Mouse (Mus musculus) embryo, embryonic 11 days (tissue): ENCODE results near the gene Bhlhe41.
A peak's percentile ranks its signal among the peaks of the same experiment; 100 is the strongest.

Experiments
- DNase-seq: peaks from one replicate; pipeline ENCODE4 v3.0.0-alpha.2; 2015

Bhlhe41 gene

DNA sequence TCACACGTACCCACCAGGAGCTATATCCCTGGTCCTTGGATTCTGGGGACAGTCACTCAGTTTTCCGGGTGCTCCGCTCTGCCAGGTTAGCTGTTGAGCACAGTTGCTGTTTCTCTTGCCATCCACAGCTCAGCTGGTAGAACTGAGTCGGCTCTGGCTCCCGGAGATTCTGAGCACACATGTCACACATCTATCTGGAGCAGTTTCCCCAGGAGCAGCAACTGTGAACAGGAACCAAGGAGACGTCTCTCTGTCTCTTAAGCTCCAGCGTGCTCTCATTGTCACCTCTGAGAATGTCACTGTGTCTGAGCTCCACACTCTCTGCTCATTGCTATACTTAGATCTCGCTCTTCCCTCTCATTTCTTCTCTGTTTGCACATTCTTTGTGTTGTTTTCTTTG is 32.4 kb downstream of the Bhlhe41 start:
- no peak for DNase-seq

DNA sequence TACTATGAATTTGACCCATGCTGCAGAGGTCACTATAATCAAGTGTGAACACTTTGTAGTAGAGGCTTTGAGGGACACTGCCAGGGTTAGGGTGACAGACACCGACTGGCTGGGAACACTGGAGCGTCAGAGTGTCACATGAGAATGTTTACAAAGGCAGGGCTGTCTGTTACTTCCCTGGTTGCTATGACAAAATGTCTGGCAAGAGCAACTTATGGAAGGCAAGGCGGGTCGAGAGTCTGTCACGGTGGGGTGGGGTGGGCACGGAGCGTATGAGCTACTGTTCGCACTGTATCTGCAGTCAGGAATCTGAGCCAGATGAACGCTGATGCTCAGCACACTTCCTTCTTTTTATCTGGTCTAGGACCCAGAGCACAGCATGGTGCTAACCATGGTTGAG is 34.7 kb downstream of the Bhlhe41 start:
- no peak for DNase-seq

DNA sequence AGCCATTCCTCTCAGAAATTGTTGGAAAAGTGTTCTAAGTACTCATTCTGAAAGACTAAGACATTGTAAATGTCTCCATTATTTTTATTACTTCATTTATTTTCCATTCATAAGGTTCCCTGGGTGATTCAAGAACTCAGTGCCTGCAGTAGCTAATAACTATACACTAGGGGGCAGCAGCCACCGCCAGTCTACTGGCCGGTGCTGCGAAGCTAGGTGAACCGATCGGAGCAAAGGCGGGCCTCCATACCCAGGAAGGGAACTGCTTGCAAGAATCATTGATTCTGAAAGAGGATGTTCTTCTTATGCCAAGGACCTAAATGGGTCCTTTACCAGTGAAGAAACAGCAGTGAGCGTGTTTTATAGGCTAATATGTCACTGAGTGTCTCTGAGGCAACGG is 35.2 kb downstream of the Bhlhe41 start:
- DNase-seq, result peak; percentile 87

DNA sequence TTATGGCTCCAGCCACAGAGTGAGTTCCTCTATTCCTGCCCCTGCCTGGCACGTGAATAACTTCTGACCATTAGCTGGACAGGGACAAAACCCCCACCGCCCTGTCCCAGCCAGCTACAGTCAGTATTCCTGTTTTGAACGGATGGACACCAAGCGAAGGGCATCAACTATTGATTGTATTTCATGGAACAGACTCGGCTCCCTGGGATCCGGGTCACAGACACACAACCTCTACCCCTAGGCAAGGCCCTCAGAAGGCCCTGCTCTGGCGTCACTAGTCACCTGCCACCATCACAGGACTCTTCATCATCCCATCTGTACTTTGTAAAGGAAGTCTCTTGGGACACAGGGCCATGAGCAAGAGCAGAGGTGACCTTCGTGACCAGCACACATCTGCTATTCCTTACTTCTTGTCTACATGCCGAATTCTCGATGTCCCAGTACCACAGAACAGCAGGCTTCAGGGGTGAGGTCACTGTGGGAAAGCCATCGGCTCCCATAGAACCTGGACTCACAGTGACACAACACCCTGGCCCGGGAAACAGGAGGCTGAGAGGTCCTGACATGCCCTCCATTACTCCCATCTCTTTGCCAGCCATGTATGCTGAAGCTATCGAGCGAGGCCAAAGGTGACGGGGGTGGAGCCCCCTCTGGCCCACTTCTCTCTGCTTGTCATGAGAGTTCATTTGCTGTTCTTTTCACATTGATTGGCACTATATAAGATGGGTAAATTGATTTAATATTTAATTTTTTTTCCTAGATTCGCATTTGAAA is 36.1 kb downstream of the Bhlhe41 start:
- no peak for DNase-seq

DNA sequence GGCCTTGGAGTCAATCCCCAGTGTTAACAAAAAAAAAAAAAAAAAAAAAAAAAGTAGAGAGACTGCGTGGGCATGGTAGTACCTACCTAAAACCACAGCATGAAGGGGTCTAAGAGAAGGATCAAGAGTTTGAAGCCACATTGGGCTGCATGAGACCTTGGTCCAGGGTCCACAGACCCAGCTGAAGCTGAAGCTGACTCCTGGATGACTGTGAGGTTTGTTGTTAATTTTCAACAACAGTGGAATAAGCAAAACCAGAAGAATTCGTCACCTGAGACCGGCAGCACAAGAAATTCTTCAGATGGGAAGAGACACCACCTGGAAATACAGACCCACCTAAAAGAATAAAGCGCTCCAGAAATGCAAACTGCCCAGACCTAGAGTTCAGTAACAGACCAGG is 39.1 kb downstream of the Bhlhe41 start:
- no peak for DNase-seq

DNA sequence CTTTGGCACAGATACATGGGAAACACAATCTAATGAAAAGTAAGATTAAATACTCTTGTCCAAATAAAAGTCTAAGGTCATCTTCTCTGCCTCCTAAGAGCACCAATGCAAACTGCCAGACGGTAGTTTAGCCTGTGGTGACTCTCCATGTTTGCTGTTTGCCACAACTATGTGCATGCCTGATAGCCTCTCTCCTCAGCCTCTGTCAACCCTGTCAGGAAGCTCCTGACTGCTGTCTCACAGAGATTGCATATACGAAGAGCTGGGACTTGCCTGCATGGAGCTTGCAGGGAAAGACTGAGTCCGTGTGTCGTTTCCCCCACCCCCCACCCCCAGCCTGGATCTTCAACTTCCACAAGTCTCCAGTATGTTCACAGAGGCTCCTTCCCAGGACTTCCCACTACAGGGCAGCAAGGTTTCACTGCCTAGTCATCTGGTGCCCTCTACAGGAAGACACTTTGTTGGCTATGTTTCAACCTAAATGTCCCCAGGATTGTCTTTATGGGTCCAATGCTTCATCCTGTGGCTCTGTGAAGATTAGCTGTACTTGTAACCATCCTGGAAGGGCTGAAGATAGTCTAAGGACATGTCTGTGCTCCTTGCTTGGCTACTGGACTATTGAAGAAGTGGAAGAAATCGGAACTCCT is 41.6 kb downstream of the Bhlhe41 start:
- DNase-seq, result peak; percentile 63

DNA sequence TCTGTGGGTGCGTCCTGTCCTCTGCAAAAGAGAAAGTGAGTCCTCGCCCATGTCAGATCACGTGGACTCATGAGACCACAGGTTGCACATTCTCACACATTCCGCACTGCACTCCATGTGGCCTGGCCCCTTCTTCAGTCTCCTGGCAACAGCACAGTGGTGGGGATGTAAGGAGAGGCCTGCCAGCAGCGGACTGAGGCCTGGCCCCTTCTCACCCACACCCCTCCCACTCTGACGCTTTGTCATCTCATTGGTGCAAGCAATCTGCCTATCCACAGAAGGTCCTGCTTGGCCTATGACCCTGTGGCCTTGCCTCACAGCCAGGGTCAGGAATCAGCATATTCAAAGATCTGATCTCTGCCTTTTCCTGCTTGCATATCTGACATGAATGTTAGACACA is 42.3 kb downstream of the Bhlhe41 start:
- peak; percentile 60 for DNase-seq

DNA sequence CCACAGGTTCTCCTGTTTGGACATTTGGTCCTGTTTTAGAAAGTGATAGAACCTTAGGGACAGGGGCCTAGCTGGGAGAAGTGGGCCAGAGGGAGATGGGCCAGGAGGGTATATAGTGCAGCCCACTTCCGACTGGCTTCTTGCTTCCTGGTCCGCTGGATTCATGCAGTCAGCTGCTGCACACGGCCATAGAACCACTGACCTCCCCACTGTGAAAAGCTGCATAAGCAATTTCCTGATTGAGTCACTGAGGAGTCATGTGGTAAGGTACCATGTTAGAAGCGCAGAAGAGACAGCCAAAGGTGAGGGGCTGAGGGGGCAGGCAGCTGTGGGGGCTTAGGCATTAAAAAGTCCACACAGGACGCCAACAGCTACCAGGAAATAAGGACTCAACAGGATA is 43.1 kb downstream of the Bhlhe41 start:
- DNase-seq, result no peak

DNA sequence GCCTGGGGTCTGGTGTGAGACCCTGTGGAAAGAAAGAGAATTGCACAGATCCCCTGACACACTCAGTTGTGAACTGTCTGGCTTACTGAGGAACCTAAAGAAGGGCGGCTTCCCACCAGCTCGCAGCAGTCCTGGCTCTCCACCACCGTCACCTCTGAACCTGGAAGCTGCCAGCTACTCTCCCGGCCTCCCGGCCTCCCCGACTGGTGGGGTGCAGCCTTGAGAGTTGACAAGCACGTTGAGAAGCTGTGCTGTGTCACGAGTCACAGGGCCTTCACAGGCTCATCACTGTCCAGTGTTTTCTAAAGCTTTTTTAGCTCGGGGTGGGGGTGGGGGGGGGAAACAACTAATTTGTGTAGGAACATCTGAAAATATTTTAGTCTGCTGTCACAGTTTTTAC is 46.2 kb downstream of the Bhlhe41 start:
- DNase-seq, result no peak

DNA sequence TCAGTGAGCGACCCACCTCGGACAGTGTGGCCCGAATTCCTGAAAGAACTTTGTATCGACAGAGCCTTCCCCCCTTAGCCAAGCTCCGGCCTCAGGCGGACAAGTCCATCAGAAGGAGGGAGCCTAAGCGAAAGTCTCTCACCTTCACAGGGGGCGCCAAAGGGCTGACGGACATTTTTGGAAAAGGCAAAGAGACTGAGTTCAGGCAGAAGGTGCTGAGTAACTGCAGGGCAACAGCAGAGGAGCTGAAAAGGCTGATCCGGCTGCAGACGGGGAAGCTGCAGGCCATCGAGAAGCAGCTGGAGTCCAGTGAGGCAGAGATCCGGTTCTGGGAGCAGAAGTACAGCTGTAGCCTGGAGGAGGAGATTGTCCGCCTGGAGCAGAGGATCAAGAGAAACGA is 50.2 kb downstream of the Bhlhe41 start:
- peak; percentile 49 for DNase-seq

DNA sequence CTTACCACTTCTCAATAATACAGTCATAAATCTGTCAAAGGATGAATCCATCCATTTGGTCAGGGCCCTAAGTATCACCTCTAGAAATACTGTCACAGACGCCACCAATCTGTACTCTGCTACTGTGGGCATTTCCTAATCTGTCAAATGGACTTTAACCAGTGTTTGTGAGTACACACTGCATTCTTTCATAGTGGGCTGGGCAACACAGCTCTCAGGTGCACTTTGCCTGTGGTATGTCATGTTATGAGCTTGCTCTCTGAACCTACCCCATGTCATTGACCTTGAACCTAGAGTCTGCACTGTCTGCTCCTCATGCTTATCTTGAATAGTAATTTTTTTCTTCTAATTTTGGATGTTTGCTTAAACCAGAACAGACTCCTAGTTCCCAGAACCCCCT is 54.2 kb downstream of the Bhlhe41 start:
- DNase-seq, result no peak

DNA sequence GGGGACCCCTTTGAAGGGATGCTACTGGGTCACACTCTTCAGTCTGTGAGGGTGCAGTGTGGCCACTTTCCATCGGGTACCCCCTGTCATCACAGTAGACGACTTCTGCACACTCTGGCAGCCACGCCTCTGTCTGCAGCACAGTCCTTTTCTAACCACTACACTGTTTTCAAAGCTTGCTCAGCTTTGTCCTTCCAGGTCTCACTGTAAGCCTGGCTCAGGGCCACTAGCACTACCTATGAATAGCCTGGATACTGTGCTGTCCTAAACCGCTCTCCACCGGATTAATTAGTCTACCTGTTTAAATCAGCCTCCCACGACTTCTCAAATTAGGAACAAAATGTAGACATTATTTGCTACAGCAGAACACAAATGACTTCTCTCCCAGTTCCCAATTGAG is 55.3 kb downstream of the Bhlhe41 start:
- DNase-seq, result no peak

DNA sequence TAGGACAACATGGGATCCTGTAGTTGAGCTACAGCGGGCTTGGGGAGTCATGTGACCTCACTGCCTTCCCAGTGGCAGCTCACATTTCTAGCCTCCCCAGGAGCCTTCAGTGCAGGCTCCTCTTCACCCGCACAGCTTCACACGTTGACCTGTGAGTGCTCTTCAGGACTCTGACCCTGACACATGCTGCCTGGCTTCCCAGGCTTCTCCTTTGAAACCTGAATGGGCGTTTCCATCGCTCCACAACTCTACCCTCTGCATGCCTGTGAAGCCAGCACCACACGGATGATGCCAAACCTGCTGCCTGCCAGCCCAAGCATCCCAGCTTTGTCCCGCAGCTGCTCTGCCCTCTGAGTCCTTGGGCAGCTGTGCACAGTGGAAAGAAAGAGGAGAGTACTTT is 55.8 kb downstream of the Bhlhe41 start:
- no peak for DNase-seq
